Mouse (Mus musculus) layer of hippocampus, postnatal 36 days (tissue): ENCODE data around the gene Sdr42e1. TPM values are rescaled to one million over a fixed set of nuclear protein-coding genes. Genes with fewer than 3 reads are reported as not detected.

ENCODE experiments used
- DNase-seq, 2 experiments: peaks; one replicate each; pipeline ENCODE4 v3.0.0; 2022
- total RNA-seq, 2 experiments: library from RNA; stranded (reverse); gene quantifications; 2 replicates each; pipeline ENCODE4 v1.2.3; 2021

Gene Sdr42e1
- total RNA-seq, 2 experiments from 2014 or later, result 4.1 to 4.2 TPM

DNA sequence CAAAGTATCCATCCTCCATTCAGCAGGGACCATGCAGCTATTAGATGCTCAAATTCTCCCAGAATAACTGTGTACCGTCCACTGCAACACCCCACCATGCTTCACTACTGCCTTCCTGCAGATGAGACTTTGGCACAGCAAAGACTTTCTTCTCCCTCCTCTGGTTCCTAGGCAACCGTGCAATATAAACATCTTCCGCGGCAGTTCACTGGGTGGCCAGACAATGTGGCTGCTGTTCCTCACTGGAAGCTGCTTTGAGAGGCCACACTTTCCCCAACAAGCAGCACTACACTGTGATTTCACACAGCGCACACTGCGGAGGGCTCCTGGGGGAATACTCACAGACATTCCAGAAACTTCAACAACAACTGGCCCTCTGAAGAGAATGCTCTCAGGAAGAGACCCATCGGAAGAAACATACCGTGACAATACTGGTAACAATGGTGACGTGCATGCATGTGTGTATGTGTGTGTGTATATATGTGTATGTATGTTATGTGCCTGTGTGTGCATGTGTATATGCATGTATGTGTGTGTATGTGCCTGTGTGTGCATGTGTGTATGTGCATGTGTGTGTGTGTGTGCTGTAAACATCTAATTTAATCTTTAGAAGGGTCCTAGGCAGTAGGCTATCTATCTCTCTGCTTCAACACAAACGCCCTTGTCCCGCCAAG lies 13.0 kb downstream of the Sdr42e1 start:
- DNase-seq, result peak in 1 of 2 experiments; percentile 41

DNA sequence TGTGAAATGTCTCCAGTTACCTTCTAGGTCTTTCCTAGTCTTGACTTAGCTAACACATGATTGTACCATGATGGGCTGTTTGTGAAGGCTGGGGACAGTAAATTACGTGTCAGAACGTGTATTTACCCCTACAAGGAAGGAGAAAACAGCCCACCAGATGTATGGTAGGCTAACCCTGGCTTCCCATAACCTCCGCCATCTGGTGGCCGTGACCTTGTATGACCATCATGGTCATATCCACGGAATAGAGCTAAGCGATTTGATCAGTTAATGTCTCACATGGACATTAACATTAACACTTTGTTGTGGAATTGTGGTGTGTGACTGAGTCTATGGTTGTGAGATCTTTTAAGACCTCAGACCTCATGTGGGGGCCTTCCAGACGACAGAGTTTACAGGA lies 14.5 kb downstream of the Sdr42e1 start:
- no peak for DNase-seq

GRCm38 (mm10) chr8:117652318-117652717 lies 21.2 kb downstream of the Sdr42e1 start:
- DNase-seq, result no peak

DNA sequence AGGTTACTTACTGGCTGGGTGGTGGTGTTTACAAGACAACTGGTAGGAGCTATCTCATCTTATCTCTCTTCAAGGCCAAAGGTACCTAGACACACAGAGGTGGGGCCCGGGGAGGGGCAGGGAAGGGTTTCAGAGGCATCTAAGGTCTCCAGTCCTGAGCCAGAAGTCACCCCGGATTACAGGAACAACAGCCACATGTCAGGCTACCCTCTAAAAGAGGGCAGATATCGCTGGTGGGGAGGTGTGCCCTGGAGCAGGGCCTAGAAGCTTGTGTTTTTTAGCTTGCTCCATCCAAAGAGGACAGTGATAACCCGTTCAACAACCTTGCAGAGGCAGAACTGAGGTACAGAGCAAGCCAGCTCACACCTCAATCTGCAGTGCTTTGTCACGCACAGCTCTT lies 27.0 kb downstream of the Sdr42e1 start:
- DNase-seq, result no peak

GRCm38 (mm10) chr8:117646020-117646419 lies 27.5 kb downstream of the Sdr42e1 start:
- peak; percentile 16 to 52 for DNase-seq

GRCm38 (mm10) chr8:117645486-117645885 lies 28.0 kb downstream of the Sdr42e1 start:
- no peak for DNase-seq

GRCm38 (mm10) chr8:117639631-117640030 lies 33.9 kb downstream of the Sdr42e1 start:
- DNase-seq, result no peak

DNA sequence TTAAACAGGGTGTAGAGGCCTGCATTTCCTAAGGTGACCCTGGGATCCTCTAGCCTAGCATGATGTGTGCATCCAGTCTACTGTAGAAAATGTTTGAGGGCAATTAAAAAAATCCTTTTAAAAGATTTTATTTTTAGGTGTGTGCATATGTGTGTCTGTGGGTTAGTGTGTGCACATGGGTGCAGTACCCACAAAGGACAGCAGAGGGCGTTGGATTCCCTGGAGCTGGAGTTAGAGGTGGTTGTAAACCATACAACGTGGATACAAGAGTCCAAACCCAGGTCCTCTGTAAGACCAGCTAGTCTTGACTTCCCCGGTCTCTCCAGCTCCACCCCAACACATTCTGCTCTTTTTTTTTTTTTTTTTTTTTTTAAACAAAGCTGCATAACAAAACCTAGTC lies 36.0 kb downstream of the Sdr42e1 start:
- no peak for DNase-seq

- no peak for DNase-seq
These were observed 39.1 kb downstream of the Sdr42e1 start for GRCm38 (mm10) chr8:117634406-117634805.

GRCm38 (mm10) chr8:117632532-117632931 lies 41.0 kb downstream of the Sdr42e1 start:
- no peak for DNase-seq

GRCm38 (mm10) chr8:117627096-117627495 lies 46.4 kb downstream of the Sdr42e1 start:
- DNase-seq, result no peak

- peak; percentile 24 to 48 for DNase-seq
These were observed 47.2 kb downstream of the Sdr42e1 start for GRCm38 (mm10) chr8:117626040-117626838.

GRCm38 (mm10) chr8:117612861-117613260 lies 60.6 kb downstream of the Sdr42e1 start:
- no peak for DNase-seq

Other genes with a start within 250 kb of the Sdr42e1 start
- 1 to 10 TPM; 2.6 to 3.3 TPM for gene Plcg2, start 175.4 kb downstream of the Sdr42e1 start, total RNA-seq
- gene Hsd17b2, start 28.2 kb upstream of the Sdr42e1 start, total RNA-seq, result not detected
- 10 to 100 TPM; 21.3 to 23.4 TPM for gene Mphosph6, start 128.3 kb upstream of the Sdr42e1 start, total RNA-seq